Mouse (Mus musculus) kidney, postnatal 0 days (tissue): ENCODE data around the gene Igfbp6. TPM values are rescaled to one million over a fixed set of nuclear protein-coding genes. Genes with fewer than 3 reads are reported as not detected.

ENCODE experiments used
- ATAC-seq: fragments of 200-750 bp; cut with Nextera tagmentation; replicated peaks from 2 replicates; pipeline ENCODE4 v1.8.0; 2017; ENCODE audit warnings: low read depth, moderate number of reproducible peaks, moderate TSS enrichment, moderate library complexity; ENCODE audit not compliant: low FRiP score
- DNase-seq: peaks from one replicate; pipeline ENCODE4 v3.0.0-alpha.2; 2016; ENCODE audit warnings: low spot score
- H3K27ac ChIP-seq: fragments of 300-500 bp; sonication (generic); 2 replicates; pipeline ENCODE4 v1.5.1; 2014; ENCODE audit warnings: mild to moderate bottlenecking
- H3K27me3 ChIP-seq: fragments of 300-500 bp; sonication (generic); 2 replicates; pipeline ENCODE4 v1.6.1; 2014; ENCODE audit warnings: low read length, mixed read lengths; ENCODE audit not compliant: insufficient read depth
- H3K36me3 ChIP-seq: fragments of 300-500 bp; sonication (generic); 2 replicates; pipeline ENCODE4 v1.6.1; 2014; ENCODE audit warnings: low read length, mixed read lengths; ENCODE audit not compliant: insufficient read depth
- H3K4me1 ChIP-seq: fragments of 300-500 bp; sonication (generic); replicated peaks from 2 replicates; pipeline ENCODE4 v1.6.1; 2014; ENCODE audit warnings: antibody characterized with exemption, low read length, mixed read lengths; ENCODE audit not compliant: insufficient read depth
- H3K4me2 ChIP-seq: fragments of 300-500 bp; sonication (generic); 2 replicates; pipeline ENCODE4 v1.6.1; 2014; ENCODE audit warnings: mild to moderate bottlenecking, low read length, moderate library complexity, mixed read lengths
- H3K4me3 ChIP-seq: fragments of 300-500 bp; sonication (generic); replicated peaks from 2 replicates; pipeline ENCODE4 v1.5.1; 2014; ENCODE audit warnings: low read depth, low read length
- H3K9ac ChIP-seq: fragments of 300-500 bp; sonication (generic); 2 replicates; pipeline ENCODE4 v1.6.1; 2014; ENCODE audit warnings: low read depth, low read length
- H3K9me3 ChIP-seq: fragments of 300-500 bp; sonication (generic); replicated peaks from 2 replicates; pipeline ENCODE4 v1.6.1; 2016; ENCODE audit warnings: low read length, inconsistent platforms, mixed read lengths
- CTCF ChIP-seq: IDR thresholded peaks from 2 replicates; pipeline ENCODE4 v1.5.1; 2016; ENCODE audit warnings: antibody characterized with exemption, low read depth, mild to moderate bottlenecking, moderate library complexity
- WGBS: fragments of 180-500 bp; shearing (Covaris S2); extraction: QIAGEN DNeasy Blood & Tissue Kit; methylation state at CpG from one replicate; pipeline ENCODE4 v1.1.7; 2014; 5-methylcytosine and 5-hydroxymethylcytosine counted together
- polyA plus RNA-seq: library from polyadenylated mRNA; unstranded; fragments of >200 nt; fragmentation: Nextera tagmentation; extraction: Ambion mirVana; gene quantifications from 2 replicates; pipeline ENCODE4 v1.2.1, GENCODE M21; 2015

Gene Igfbp6
- polyA plus RNA-seq, 1 experiment from 2014 or later, result 28.3 TPM

- Histone ChIP-seq H3K4me3 (no peak overlapping the region; the same call in 1 of the 2 replicates), H3K9ac (no peak overlapping the region), H3K4me2 (peak overlapping the region; percentile 56), H3K27me3 (0 out of 2 replicates have a peak, but pooled peaks cover 5% of the 10 kb centered on the region), H3K36me3 (no peaks in the 10 kb centered on the region), H3K9me3 (no peaks in the 10 kb centered on the region), H3K27ac (no peak overlapping the region), H3K4me1 (peaks cover 11% of the 10 kb centered on the region)
- no peak for TF ChIP-seq CTCF
- no peak for DNase-seq
- 61% methylated on average over 10 of the region's 10 CpGs for WGBS
- no peak for ATAC-seq
These were observed 1.2 kb downstream of the Igfbp6 start for GRCm38 (mm10) chr15:102145330-102145729.

GRCm38 (mm10) chr15:102146089-102146488 is 1.9 kb downstream of the Igfbp6 start:
- 86% methylated on average over 5 of the region's 5 CpGs for WGBS

GRCm38 (mm10) chr15:102146882-102147281 is 2.7 kb downstream of the Igfbp6 start:
- no peaks in the 10 kb centered on the region for H3K9me3 ChIP-seq
- WGBS, result 4% methylated on average over 1 of the region's 1 CpGs
- H3K27me3 ChIP-seq, result 0 out of 2 replicates have a peak, but pooled peaks cover 5% of the 10 kb centered on the region
- TF ChIP-seq CTCF, result peak; percentile 90
- H3K4me2 ChIP-seq, result no peak overlapping the region
- no peak overlapping the region for H3K9ac ChIP-seq
- no peaks in the 10 kb centered on the region for H3K36me3 ChIP-seq
- ATAC-seq (0 out of 2 replicates have a peak, but pooled peaks have one; percentile 29), DNase-seq (peak; percentile 78)
- no peak overlapping the region for H3K27ac ChIP-seq
- no peak overlapping the region for H3K4me3 ChIP-seq
- peaks cover 14% of the 10 kb centered on the region for H3K4me1 ChIP-seq

More at GRCm38 (mm10) chr15:102146089-102146488, 1.9 kb downstream of the Igfbp6 start:
- Histone ChIP-seq H3K27ac (no peak overlapping the region), H3K27me3 (0 out of 2 replicates have a peak, but pooled peaks cover 5% of the 10 kb centered on the region), H3K4me1 (peaks cover 14% of the 10 kb centered on the region), H3K9ac (no peak overlapping the region), H3K9me3 (no peaks in the 10 kb centered on the region), H3K4me2 (no peak overlapping the region), H3K4me3 (no peak overlapping the region), H3K36me3 (no peaks in the 10 kb centered on the region)
- ATAC-seq (no peak), DNase-seq (no peak)
- TF ChIP-seq CTCF, result no peak

- TF ChIP-seq CTCF, result no peak
- H3K4me1 ChIP-seq, result peaks cover 14% of the 10 kb centered on the region
- ATAC-seq, result no peak
These were observed 3.7 kb downstream of the Igfbp6 start for GRCm38 (mm10) chr15:102147674-102148402.

GRCm38 (mm10) chr15:102149561-102149960 is 5.4 kb downstream of the Igfbp6 start:
- no peak for TF ChIP-seq CTCF
- Histone ChIP-seq H3K27ac (no peak overlapping the region), H3K36me3 (no peaks in the 10 kb centered on the region), H3K4me2 (no peak overlapping the region), H3K4me3 (no peak overlapping the region), H3K9me3 (no peaks in the 10 kb centered on the region), H3K4me1 (peaks cover 6% of the 10 kb centered on the region; the same call in 1 of the 2 replicates), H3K9ac (no peak overlapping the region), H3K27me3 (0 out of 2 replicates have a peak, but pooled peaks cover 5% of the 10 kb centered on the region)
- no peak for DNase-seq
- no peak for ATAC-seq
- 64% methylated on average over 4 of the region's 4 CpGs for WGBS

More at GRCm38 (mm10) chr15:102147674-102148402, 3.7 kb downstream of the Igfbp6 start:
- WGBS, result 47% methylated on average over 16 of the region's 16 CpGs
- Histone ChIP-seq H3K9ac (0 out of 2 replicates have a peak overlapping the region, but pooled peaks have one; percentile 8), H3K36me3 (no peaks in the 10 kb centered on the region), H3K27me3 (0 out of 2 replicates have a peak, but pooled peaks cover 5% of the 10 kb centered on the region), H3K9me3 (no peaks in the 10 kb centered on the region), H3K4me3 (no peak overlapping the region), H3K4me2 (no peak overlapping the region), H3K27ac (no peak overlapping the region)
- no peak for DNase-seq

GRCm38 (mm10) chr15:102150301-102151135 is 6.4 kb downstream of the Igfbp6 start, which contains the start of gene Soat2:
Gene Soat2, plus strand, starts transcription at chr15:102150526.
- no peak for TF ChIP-seq CTCF
- H3K9me3 ChIP-seq, result no peaks in the 10 kb centered on the region
- no peak for ATAC-seq
- H3K36me3 ChIP-seq, result no peaks in the 10 kb centered on the region
- peak within 1 kb of the TSS; percentile 42 for H3K27ac ChIP-seq
- peak; percentile 61 for DNase-seq
- H3K27me3 ChIP-seq, result 0 out of 2 replicates have a peak, but pooled peaks cover 2% of the 10 kb centered on the region
- H3K4me2 ChIP-seq, result peak within 1 kb of the TSS; percentile 2; the same call in 1 of the 2 replicates
- H3K4me3 ChIP-seq, result no peak within 1 kb of the TSS
- 0 out of 2 replicates have a peak within 1 kb of the TSS, but pooled peaks have one; percentile 14 for H3K9ac ChIP-seq
- H3K4me1 ChIP-seq, result 0 out of 2 replicates have a peak, but pooled peaks cover 3% of the 10 kb centered on the region
- WGBS, result 42% methylated on average over 20 of the region's 20 CpGs
